Mouse (Mus musculus): ENCODE data around the gene Klhl5.

Klhl5 gene

DNA sequence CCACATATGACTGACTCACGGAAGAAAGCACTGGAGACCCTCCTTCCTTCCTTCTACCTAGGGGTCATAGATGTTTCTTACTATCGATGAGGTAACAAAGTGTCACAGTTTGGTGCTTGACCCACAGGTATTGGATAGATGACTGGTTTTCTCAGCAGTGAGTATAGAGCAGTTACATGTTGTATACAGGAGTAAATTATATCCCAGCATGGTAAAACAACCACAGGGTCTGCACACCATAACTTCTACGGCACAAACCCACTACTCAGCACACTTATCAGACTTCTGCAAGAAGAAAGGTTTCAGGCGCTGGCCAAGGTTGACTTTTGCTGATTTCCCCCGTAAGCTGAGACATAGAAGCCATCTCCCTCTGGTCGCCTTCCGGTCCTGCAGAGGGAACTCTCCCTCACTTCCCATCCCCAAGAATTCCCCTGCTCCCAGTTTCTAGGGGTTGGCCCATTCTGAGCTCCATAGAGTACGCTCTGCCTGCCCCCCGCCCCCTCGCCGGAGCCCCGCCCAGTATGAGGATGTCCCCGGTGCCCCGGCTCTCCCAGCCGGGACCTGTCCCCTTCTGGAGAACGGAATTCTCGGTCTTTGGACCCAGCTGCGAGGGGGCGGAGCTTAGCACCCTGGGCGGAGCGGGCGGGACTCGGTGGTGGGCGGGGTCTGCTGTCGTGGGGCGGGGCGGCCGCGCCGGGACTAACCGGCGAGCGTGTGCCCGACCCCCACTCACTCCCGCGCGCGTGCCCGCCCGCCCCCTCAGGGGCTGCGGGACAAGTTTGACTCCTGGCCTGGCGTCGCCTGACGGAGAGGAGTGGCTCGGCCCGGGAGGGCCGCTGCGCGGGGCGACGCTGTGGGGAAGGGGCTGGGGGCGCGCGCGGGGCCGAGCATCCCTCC, at the start of gene Klhl5:
Gene Klhl5, plus strand, starts transcription at position 664 of the 897 bp plus-strand sequence.
- DNase-seq (ENCODE audit: low spot score): peak; percentile 81

- DNase-seq (ENCODE audit: low spot score): no peak
Observed at GRCm38 (mm10) chr5:65057596-65057995, 49.7 kb upstream of the Klhl5 start.

- no peak for DNase-seq (ENCODE audit: low spot score)
Observed at GRCm38 (mm10) chr5:65059806-65060205, 47.5 kb upstream of the Klhl5 start.

DNA sequence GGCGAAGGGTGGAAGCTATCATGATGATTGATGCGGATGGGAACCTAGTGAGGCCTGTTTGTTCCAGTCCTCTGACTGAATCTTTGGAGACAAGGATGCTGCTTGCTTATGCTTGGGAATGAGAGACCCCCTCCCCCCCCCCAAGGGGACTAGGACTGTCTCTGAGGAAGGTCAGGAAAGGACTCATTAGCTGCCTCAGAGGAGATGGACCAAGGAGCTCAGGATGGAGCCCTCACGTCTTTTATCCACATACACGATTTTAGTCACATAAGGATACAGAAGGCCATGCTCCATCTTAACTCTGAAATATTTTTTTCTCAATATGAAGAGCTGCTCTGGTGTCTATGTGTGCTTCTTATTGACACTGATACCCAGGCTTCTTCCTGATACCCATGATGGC, 45.1 kb upstream of the Klhl5 start:
- no peak for DNase-seq (ENCODE audit: low spot score)

- DNase-seq (ENCODE audit: low spot score): no peak
Observed at GRCm38 (mm10) chr5:65063266-65063665, 44.1 kb upstream of the Klhl5 start.

DNA sequence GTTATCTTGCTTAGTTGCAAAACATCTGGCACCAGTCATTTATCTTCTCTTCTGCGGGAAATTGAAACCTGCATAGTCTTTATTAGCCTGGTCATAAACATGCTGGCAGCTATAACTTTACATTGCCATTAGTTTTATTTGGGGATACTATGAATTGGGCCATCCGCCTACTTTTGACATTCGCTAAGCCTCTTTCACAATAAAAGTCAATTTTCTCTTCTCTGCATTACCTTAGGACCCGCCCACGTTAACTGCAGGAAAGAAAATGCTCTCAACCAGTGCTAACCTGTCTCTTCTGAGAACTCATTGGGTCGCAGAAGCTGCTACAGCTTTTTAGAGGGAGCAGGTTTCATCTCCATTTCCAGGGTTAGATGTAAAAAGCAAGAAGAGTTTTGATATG, 39.2 kb upstream of the Klhl5 start:
- no peak for DNase-seq (ENCODE audit: low spot score)

DNA sequence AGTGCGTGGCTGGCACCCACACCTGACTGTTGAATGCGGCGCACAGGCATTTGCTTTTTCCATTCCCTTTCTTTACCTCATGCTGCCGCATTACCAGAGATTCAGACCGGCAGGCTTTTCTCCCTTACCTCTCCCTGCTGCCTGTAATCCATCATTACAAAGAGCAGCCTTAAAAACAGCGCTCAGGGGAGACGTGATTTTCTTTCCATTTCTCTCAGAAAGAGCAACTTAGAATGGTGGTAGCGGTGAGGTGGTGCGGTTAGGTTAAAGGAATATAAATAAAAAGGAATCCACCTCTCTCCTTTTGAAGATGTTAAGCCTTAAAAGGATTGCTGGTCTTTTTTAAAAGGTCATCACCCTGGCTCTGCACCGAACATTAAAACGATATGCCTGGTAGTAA, 37.5 kb upstream of the Klhl5 start:
- DNase-seq (ENCODE audit: low spot score): no peak

- no peak for DNase-seq (ENCODE audit: low spot score)
Observed at GRCm38 (mm10) chr5:65071689-65072118, 35.6 kb upstream of the Klhl5 start.

DNA sequence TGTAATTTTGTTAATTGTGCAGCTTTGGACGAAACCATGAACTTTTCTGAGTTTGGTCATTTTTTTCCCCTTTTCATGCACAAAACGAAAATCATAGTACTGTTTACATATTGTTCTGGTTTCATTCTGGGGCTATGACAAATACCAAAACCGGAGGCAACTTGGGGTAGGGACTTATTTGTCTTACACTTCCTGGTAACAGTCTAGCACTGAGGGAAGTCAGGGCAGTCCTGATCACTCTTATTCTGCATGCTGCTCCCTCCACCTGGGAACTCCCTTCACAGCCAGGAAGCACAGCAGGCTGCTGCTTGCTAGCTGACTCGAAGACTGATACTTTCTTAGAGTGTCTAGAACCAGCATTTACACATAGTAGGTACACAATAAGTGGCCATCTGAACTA, 34.1 kb upstream of the Klhl5 start:
- no peak for DNase-seq (ENCODE audit: low spot score)

DNA sequence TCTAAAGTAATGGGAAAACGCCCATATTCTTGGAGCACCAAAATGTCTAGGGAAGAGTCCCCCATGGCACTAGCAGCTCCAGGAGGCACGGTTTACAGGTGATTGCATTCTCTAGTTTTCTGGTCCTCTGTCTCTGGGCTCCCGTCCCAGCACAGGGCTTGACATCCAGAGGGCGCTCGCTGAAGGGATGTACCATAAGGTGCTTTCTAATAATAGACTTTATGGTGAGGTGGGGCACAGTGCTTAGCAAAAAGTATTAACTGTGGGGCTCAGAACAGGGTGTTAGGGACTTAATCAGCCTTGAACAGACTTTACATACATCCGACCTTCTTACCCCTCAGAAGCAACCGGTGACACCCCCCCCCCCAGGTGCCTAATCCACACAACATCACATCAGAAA, 32.6 kb upstream of the Klhl5 start:
- DNase-seq (ENCODE audit: low spot score): no peak

- DNase-seq (ENCODE audit: low spot score): no peak
Observed at GRCm38 (mm10) chr5:65076087-65076486, 31.3 kb upstream of the Klhl5 start.

DNA sequence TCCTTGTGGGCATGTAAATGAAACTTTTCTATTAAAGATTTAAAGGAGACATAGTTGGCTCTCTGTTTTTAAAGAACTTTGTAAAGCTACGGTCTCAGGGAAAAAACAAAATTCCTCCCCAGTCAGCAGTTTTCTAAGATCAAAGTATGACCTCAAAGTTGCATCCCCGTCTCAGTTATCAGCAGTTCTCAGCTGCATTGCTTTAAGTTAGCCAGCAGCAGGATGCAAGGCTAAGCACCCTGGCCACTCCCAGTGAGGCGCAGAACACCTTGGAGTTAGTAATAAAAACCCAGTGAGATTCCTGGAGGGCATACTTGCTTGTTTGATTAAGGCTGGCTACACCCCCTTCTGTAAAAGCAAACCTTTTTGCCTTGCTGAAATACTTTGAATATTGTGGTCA, 30.6 kb upstream of the Klhl5 start:
- DNase-seq (ENCODE audit: low spot score): no peak

DNA sequence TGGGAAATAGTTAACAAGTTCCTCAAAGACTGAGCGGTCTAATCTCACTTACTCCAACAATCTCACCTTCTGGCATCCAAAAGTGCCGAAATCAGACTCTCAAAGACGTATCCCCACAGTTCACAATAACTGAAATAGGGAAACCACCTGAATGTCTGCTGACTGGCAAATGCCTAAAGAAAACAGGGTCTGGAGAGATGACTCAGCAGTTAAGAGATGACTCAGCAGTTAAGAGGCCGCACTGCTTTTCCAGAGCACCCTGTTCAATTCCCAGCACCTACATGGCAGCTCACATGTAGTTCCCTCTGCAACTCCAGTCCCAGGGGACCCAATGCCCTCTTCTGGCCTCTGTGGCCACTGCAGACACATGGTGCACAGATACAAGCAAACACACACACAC, 29.3 kb upstream of the Klhl5 start:
- no peak for DNase-seq (ENCODE audit: low spot score)

- no peak for DNase-seq (ENCODE audit: low spot score)
Observed at GRCm38 (mm10) chr5:65079881-65080280, 27.5 kb upstream of the Klhl5 start.

DNA sequence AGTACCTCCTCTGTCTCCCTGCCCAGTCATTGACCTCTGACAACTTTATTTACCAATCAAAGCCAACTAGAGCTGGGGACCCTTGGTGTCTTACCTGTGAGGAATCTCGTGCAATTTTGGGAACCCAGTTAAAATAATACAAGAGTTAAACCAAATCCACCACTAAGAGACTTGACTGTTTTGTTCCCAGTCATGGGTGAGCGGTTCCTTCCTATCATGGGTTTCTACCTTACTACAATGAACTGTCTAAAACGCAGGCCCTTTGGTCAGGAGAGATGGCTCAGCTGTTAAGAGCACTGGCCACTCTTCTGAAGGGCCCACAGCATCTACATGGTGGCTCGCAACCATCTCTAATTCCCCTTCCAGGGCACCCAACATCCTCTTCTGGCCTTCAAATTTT, 25.5 kb upstream of the Klhl5 start:
- no peak for DNase-seq (ENCODE audit: low spot score)

DNA sequence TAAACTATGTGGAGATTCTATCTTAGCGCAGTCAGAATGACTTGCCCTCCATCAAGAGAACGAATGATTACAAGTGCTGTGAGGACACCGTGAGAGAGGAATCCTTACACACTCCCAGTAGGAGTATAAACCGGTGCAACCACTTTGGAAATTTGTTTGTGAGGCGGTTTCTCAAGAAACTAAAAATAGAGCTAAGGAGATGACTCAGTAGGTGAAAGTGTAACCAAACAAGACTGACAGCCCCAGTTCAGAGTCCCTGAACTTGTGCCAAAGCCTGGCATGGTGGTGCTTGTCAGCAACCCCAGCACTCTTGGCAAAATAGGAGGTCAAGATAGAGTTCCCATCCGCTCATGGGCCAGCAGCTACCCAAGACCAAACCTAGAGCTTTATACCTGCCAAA, 20.8 kb upstream of the Klhl5 start:
- no peak for DNase-seq (ENCODE audit: low spot score)

- no peak for DNase-seq (ENCODE audit: low spot score)
Observed at GRCm38 (mm10) chr5:65089707-65090106, 17.6 kb upstream of the Klhl5 start.

- DNase-seq (ENCODE audit: low spot score): no peak
Observed at GRCm38 (mm10) chr5:65091184-65091858, 16.0 kb upstream of the Klhl5 start.

GRCm38 (mm10) chr5:65091921-65092320, 15.4 kb upstream of the Klhl5 start, which contains the start of gene Tmem156:
Tmem156 (minus strand) TSS chr5:65092132.
- no peak for DNase-seq (ENCODE audit: low spot score)

DNA sequence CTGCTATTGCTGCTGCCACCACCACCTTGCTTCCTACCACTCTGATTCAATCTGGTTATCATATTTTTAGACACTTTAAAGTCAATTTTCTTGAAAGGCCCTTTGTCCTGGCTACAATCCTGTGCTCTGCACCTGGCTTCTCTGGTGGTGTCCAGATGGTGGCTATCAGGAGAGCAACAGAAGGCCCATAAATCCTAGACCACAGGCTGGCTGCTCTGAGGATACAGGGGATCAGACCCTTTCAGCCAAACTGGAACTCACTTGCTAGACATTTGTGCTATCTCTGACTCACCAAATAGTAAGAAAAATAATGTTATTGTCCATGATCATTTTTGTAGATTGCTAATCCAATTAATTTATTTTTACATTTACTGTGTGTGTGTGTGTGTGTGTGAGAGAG, 13.6 kb upstream of the Klhl5 start:
- DNase-seq (ENCODE audit: low spot score): no peak

- no peak for DNase-seq (ENCODE audit: low spot score)
Observed at GRCm38 (mm10) chr5:65094902-65095545, 12.3 kb upstream of the Klhl5 start.

- DNase-seq (ENCODE audit: low spot score): no peak
Observed at GRCm38 (mm10) chr5:65096082-65096481, 11.3 kb upstream of the Klhl5 start.

DNA sequence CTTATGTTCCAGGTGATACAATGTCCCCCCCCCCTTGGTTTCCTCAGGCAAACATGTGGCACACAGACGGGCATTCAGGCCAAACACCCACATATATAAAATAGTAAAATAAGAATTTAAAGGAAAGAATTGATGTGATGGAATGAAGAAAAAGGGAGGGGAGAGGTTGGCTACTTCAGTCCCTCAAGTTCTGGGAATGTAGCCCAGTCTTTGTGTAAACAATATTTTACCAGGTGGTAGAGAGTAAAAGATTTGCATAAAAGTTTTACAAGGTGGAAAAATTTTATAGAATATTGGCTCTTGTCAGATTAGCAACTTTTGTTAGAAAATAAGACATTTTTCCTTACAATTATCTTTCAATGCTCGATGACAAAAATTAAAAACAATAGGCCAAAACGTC, 10.5 kb upstream of the Klhl5 start:
- no peak for DNase-seq (ENCODE audit: low spot score)
